Mouse (Mus musculus) layer of hippocampus, adult 9-11 months (tissue): ENCODE data around the gene Pidd1.
"Not testable (repeated sequence)": the region's sequence is repeated elsewhere in the genome, so short reads cannot be mapped to it uniquely, and the experiment has no call there.

ENCODE experiments used
- DNase-seq: peaks from one replicate; pipeline ENCODE4 v3.0.0; 2022

Gene Pidd1

DNA sequence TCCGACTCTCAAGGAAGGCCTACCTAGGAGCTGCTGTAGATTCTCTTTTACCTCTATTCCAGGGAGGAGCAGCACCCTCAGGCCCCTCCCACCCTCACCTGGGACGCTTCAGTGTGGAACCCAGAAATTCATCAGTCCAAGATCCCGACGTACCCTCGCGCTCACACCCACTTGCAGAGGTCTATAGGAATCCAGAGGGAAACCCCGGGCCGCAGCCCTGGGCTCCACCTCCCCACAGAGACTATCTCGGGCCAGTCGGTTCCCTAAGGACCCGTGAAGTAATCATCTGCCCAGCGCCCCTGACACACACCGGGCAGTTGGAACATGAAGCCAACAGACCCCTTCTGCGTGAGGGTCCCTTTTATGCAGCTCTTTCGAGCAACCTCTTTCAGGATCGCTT is 30.5 kb downstream of the Pidd1 start:
- DNase-seq: no peak

DNA sequence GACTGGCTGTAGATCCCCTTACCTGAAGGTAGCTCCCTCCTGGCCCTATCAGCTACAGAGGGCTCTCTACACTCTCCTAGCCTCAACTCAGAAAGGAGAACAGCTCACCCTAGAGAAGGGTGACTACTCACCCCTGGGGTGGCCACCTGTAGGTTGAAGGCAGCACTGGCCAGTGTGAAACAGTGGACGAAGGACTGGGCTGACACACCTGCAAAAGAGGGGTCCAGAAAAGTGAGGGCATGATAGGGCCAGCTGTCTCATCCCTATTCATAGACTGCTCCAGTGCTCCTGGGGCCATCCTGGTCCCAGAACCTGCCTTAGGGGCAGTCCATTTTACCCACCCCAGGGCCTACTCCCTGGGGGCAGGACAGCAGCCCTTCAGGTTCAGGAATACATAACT is 32.2 kb downstream of the Pidd1 start:
- no peak for DNase-seq

DNA sequence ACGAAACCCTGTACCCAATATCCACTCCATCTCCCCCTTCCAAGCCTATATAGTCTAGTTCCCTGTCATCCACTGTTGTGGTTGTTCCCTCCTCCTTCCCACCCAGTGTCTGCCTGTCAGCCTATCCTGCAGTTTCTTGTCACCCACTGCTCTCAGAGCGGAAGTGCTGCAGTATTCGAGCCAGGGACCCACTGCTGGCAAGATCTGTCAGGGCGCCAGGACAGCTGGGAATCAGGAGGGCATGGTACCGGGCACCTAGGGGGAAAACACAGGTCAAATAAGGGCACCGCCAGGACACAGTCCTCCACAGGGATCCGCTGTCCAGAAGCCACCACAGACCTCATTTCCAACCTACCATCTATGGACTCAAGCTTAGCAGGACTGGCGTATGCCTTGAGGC is 33.2 kb downstream of the Pidd1 start:
- DNase-seq: no peak

DNA sequence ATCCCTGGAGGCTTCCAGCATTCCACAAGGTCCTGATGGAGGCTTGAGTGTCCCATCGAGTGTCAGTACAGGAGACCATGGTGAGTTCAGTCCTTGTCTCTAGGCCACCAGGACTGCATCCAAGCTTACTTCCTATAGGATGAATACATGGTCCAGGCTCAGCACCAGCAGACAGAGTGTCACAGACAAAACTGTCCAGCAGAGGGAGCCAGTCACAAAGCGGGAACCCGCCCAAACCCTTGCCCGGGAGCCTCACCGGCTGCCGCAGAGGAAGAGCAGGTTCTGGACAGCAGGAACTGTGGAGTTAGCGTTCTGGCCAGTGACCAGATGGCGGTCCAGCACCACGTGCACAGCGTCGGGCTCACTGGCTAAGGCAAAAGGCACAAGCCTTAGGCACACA is 35.0 kb downstream of the Pidd1 start:
- peak; percentile 79 for DNase-seq

DNA sequence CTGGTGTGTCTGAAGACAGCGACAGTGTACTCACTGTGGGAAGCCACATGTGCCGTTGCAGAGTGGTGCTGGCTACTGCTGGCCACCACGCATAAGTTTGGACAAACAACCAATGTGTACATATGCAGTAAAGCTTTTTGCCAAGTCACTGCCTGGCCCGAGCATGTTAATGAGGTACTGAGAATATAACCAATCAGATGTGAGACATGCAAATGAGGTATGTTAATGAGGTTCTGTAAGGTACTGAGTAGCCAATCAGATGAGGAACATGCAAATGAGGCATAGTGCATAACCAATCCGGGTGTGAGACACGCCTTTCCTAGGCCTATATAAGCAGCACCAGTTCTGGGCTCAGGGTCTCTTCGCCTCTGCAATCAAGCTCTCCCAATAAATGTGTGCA is 36.2 kb downstream of the Pidd1 start:
- not testable (repeated sequence) for DNase-seq

DNA sequence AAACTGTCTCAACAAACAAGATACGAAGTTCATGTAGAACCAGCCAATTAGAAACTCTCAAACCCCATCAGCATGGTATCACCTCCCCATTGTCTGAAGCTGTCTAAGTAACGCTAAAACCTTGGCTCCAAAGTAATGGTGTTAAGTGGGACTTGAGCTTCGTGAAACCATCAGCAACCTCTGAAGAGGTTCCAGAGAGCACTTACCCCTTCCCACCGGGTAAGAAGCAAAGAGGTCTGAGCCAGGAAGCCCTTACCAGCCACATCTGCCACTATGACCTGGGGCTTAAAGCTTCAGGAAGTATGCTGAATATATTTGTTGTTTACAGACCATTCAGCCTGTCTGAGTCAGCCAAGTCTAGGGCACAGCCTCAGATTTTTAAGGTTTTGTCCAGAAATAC is 38.4 kb downstream of the Pidd1 start:
- DNase-seq: no peak

DNA sequence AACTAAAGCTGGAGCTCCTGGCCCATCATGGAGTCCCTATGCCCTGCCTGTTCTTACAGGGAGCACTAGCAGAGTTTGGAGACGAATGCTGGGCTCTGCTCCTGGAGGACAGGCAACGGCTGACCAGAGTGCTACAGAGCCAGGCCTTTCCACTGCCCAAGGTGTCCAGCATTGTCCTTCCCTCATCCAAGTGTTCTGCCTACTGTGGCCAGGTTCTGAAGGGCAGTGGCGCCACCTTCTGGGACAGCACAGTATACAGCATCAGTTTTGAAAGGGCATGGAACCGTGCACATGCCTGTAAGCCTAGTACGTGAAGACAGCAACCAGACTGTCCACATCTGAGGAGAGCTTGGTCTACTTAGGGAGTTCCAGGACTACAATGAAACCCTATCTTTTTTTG is 40.5 kb downstream of the Pidd1 start:
- peak; percentile 44 for DNase-seq

DNA sequence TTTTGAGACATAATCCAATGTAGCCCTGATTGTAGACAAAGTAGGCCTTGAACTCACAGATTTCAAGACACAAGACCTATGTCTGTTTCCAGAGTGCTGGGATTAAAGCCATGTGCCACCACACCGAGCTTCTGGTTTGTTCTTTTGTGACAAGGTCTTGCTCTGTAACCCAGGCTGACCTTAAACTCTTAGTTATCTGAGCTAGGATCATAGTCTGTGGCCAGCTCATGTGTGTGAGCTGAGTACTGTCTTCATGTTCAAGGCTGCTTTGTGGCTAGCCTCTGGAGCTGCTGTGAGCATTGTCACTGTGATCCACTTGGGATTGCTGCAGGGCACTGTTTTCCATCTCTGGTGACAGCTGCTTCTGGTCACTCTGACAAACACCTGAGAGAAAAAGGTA is 48.5 kb downstream of the Pidd1 start:
- no peak for DNase-seq

DNA sequence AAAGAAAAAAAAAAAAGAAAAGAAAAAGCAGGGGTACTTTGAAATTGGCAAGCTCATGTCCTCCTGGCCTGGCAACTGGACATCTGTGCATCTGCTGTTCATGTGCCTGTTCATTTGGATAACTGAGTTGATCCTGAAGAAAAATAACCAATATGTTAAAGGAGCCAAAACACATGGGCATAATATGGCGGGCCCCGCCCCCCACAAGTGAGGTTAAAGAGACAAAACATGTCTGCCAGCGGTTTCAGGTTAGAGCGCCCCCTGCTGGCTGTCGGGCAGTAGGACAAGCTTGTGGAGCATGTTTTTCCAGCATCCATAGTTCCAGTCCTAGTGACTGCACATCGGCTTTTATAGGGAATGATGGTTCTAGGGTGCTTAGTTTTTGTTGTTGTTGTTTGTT is 49.1 kb downstream of the Pidd1 start:
- DNase-seq: peak; percentile 53

DNA sequence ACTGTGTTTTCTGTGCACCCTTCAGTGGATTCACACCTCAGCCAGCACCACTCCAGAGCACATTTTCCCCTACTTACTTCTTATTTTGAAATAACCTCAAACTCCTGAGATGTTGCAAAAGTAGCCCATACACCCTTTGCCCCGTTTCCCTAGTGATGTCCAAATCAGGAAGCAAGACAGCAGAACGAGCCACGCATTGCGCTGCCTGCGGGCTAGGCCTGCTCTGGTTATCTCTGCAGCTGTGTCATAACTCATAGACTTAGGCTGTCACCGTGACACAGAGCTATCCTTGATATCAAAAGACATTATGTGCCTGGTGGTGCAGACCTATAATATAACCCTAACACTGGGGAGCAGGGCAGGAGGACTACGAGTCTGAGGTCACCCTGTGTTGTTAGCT is 49.7 kb downstream of the Pidd1 start:
- DNase-seq: no peak

DNA sequence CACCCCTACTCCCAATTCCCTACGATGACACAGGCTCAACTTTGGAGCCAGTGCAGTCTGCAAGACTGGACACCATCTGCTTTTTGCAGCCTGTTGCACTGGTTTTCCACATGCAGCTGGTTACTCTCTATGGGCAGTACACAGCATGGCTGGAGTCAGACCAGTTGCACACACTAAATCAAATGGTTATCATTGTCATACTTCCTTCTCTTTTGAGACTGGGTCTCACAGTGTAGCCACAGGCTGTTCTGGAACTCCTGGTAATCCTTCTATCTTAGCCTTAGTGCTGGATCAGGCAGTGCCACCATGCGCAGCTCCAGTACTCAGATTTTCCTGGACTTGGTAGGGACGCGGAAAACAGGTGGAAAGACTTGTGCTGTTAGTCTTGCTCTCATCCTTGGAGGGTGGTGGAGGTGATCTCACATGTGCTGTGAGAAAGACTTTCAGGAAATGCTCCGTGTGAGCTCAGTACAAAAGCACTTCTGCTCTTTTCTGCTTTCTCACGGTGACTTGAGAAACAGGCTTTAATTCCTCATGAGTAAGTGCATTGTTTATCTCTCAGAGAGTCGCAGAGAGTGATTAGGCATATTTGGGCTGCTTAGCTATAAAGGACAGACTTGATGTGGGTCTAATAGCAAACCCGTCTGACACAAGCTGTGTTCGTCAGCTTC is 51.1 kb downstream of the Pidd1 start:
- DNase-seq: no peak

DNA sequence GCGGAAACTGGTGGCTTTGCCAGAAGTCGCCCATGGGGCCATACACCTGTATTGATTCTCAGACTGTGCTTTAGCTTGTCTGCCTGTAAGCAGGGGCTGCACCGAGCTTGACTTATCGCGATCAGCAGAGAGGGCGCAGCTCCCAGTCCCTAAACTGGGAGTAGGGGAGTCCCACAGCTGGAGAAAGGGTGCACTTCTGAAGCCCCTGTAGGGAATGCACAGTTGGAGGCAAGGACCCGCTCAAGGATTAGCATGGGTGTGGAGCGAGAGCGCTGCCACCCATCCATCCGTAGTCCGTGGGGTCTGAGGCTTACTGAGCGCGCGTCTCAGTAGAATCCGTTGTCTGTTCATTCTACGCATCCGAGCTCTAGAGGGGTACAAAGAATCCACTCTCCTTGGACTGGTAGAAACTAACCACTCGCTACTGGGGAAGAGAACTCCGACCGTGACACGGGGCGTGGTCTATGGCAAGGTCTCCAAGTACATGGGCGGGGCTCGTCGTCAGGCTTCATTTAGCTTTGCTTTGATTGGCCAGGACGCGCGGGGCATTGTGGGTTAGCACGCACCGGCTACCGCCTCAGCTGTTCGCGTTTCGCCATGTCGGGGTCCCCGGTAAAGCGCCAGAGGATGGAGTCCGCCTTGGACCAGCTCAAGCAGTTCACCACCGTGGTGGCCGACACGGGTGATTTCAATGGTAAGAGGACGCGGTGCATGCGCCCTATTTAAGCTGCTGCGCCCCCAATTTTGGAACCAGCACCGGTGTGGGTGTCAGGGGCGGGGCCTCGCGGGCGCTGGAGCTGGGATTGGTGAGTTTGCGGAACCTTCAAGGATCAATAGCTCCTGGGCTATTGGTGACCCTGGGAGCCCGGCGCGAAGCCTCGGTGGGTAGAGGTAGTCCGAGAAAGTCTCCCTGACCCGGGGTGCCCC is 51.9 kb downstream of the Pidd1 start, which contains the start of gene Taldo1:
Gene Taldo1, plus strand, starts transcription at position 575 of the 927 bp plus-strand sequence.
- peak; percentile 96 for DNase-seq

DNA sequence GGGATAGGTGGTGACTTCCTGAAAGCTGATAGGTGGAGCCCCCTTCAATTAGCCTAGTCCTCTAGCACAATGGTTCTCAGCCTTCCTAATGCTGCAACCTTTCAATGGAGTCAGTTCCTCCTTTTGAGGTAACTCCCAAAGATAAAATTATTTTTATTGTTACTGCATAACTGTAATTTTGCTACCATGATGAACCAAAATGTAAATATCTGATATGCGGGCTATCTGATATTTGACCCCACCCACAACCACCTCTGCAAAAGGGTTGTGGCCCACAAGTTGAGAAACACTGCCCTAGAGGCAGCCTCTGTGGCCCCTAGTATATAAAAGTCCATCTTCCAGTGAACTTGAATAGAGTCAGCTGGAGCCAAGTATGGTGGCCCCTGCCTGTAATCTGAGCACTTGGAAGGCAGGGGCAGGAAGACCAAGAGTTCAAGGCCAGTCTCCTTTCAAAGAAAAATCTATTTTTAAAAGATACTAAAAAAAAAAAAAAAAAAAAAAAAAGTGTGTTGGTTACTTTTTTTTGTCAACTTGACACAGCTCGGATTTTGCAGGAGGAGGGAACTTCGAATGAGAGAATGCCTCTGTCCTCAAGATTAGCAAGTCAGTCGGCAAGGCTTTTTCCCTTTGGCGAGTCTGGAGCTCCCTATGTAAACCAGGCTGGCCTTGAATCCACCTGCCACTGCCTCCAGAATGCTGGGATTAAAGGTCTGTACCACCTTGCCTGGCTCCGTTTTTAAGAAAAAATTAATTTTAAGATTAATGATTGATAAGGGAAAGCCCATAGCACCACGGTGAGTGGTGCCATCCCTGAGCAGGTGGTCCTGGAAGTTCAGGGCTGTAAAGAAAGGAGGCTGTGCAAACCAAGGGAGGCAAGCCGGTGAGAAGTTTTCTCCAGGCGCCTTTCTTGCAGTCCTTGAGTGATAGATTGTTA is 53.2 kb downstream of the Pidd1 start:
- DNase-seq: no peak

DNA sequence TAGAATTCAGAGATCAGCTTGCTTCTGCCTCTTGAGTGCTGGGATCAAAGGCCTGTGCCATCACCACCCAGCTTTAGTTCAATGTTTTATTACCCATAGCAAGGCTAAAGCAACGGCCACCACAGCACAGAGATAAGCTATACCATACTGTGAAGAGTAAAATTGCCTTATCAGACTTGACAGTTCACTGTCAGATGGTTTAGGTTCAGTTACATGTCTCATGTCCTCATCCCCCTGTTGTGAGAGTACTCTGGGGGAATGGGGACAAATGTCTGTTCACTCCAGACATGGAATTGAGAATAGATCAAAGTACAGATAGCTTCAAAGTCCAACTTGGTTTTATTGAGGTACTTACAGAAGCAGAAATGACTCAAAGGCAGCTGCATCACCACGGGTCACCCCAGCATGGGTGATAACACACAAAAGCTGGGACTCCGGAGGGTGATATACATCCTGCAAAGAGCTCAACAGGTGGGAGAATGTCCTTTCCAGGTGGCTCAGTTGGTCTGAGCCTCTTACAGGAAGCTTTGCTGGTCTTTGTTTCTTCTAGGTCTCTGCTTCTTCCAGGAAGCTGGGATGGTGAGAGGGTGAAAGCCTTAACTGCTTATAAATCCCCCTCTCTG is 55.2 kb downstream of the Pidd1 start:
- no peak for DNase-seq
